Mouse (Mus musculus) layer of hippocampus, adult 2 months (tissue): ENCODE measurements around the gene Trim38. TPM values are rescaled to one million over a fixed set of nuclear protein-coding genes. Genes with fewer than 3 reads are reported as not detected.
"Not testable (repeated sequence)": the region's sequence is repeated elsewhere in the genome, so short reads cannot be mapped to it uniquely, and the experiment has no call there.

ENCODE experiments used
- DNase-seq, 2 experiments: peaks; one replicate each; pipeline ENCODE4 v3.0.0; 2022; ENCODE audit warnings: low spot score in 2 of 2
- H3K27ac ChIP-seq: fragments of 200-600 bp; 2 replicates; pipeline ENCODE4 v1.8.1; 2022
- H3K4me3 ChIP-seq: fragments of 200-600 bp; 2 replicates; pipeline ENCODE4 v1.8.1; 2022; ENCODE audit warnings: mild to moderate bottlenecking
- CTCF ChIP-seq: fragments of 200-600 bp; conservative IDR thresholded peaks from 2 replicates; pipeline ENCODE4 v1.8.1; 2022; ENCODE audit warnings: antibody characterized with exemption, mild to moderate bottlenecking, moderate library complexity
- total RNA-seq, 2 experiments: library from RNA; stranded (reverse); gene quantifications; 2 replicates each; pipeline ENCODE4 v1.2.3; 2021

Trim38 gene
- total RNA-seq, 2 experiments from 2014 or later: not detected

GRCm38 (mm10) chr13:23750839-23751477 is 18.8 kb upstream of the Trim38 start, which contains the start of gene Hist1h2ab:
Hist1h2ab (plus strand) TSS chr13:23751126.
- TF ChIP-seq CTCF: peak; percentile 31
- Histone ChIP-seq H3K27ac (peak within 1 kb of the TSS; percentile 93), H3K4me3 (peak within 1 kb of the TSS; percentile 58)
- DNase-seq: not testable (repeated sequence)

- TF ChIP-seq CTCF: no peak; the same call in none of the 2 replicates
- H3K4me3 ChIP-seq: peak overlapping the region; percentile 35
- H3K27ac ChIP-seq: peak overlapping the region; percentile 93
- no peak for DNase-seq
These were observed 18.2 kb upstream of the Trim38 start for GRCm38 (mm10) chr13:23751478-23751956.

- Histone ChIP-seq H3K4me3 (peak within 1 kb of the TSS; percentile 58), H3K27ac (peak within 1 kb of the TSS; percentile 93)
- DNase-seq: peak; percentile 92 to 93
- TF ChIP-seq CTCF: peak; percentile 30; the same call in 1 of the 2 replicates
These were observed 17.5 kb upstream of the Trim38 start, which contains the start of gene Hist1h3b for GRCm38 (mm10) chr13:23752067-23752741. Hist1h3b (plus strand) TSS chr13:23752267.

- no peak overlapping the region for H3K4me3 ChIP-seq
- DNase-seq: no peak
- H3K27ac ChIP-seq: no peak overlapping the region
- no peak for TF ChIP-seq CTCF
These were observed 17.0 kb upstream of the Trim38 start for GRCm38 (mm10) chr13:23752742-23753172.

- Histone ChIP-seq H3K27ac (no peak overlapping the region), H3K4me3 (no peak overlapping the region)
- no peak for TF ChIP-seq CTCF
- no peak for DNase-seq
These were observed 16.2 kb upstream of the Trim38 start for GRCm38 (mm10) chr13:23753314-23754078.

- Histone ChIP-seq H3K27ac (no peak overlapping the region), H3K4me3 (no peak overlapping the region)
- no peak for DNase-seq
- TF ChIP-seq CTCF: no peak
These were observed 14.7 kb upstream of the Trim38 start for GRCm38 (mm10) chr13:23755000-23755399.

GRCm38 (mm10) chr13:23756790-23757189 is 12.9 kb upstream of the Trim38 start, which contains the start of gene Hist1h4b:
Hist1h4b (plus strand) TSS chr13:23757013.
- no peak for TF ChIP-seq CTCF
- peak; percentile 89 to 94 for DNase-seq

GRCm38 (mm10) chr13:23757211-23757773 is 12.4 kb upstream of the Trim38 start:
- peak overlapping the region; percentile 81 for H3K27ac ChIP-seq
- peak overlapping the region; percentile 48 for H3K4me3 ChIP-seq
- no peak for TF ChIP-seq CTCF
- DNase-seq: peak in 1 of 2 experiments; percentile 24

More at GRCm38 (mm10) chr13:23756790-23757189, 12.9 kb upstream of the Trim38 start, which contains the start of gene Hist1h4b:
- peak within 1 kb of the TSS; percentile 81 for H3K27ac ChIP-seq
- H3K4me3 ChIP-seq: peak within 1 kb of the TSS; percentile 48

- TF ChIP-seq CTCF: no peak
- DNase-seq: no peak
These were observed 11.8 kb upstream of the Trim38 start for GRCm38 (mm10) chr13:23757921-23758320.

GRCm38 (mm10) chr13:23759251-23759771 is 10.4 kb upstream of the Trim38 start:
- no peak for TF ChIP-seq CTCF
- Histone ChIP-seq H3K27ac (no peak overlapping the region), H3K4me3 (no peak overlapping the region)
- no peak for DNase-seq

More at GRCm38 (mm10) chr13:23757921-23758320, 11.8 kb upstream of the Trim38 start:
- Histone ChIP-seq H3K27ac (no peak overlapping the region), H3K4me3 (no peak overlapping the region)

- Histone ChIP-seq H3K27ac (no peak overlapping the region), H3K4me3 (no peak overlapping the region)
- no peak for TF ChIP-seq CTCF
- no peak for DNase-seq
These were observed 9.8 kb upstream of the Trim38 start for GRCm38 (mm10) chr13:23759916-23760239.
